Mouse (Mus musculus) limb, embryonic 12.5 days (tissue): ENCODE measurements around the gene Dst. TPM values are rescaled to one million over a fixed set of nuclear protein-coding genes. Genes with fewer than 3 reads are reported as not detected.

Source experiments
- ATAC-seq: fragments of 200-750 bp; cut with Nextera tagmentation; 2 replicates; pipeline ENCODE4 v1.8.0; 2017; ENCODE audit warnings: low read depth, moderate TSS enrichment; ENCODE audit not compliant: insufficient number of reproducible peaks, insufficient read depth, low FRiP score, low TSS enrichment
- H3K27ac ChIP-seq: fragments of 300-500 bp; sonication (generic); 2 replicates; pipeline ENCODE4 v1.5.1; 2016; ENCODE audit warnings: mild to moderate bottlenecking, moderate library complexity
- H3K27me3 ChIP-seq: fragments of 300-500 bp; sonication (generic); 2 replicates; pipeline ENCODE4 v1.6.1; 2016; ENCODE audit warnings: mild to moderate bottlenecking, moderate library complexity
- H3K36me3 ChIP-seq: fragments of 300-500 bp; sonication (generic); 2 replicates; pipeline ENCODE4 v1.6.1; 2016; ENCODE audit warnings: mild to moderate bottlenecking, moderate library complexity
- H3K4me1 ChIP-seq: fragments of 300-500 bp; sonication (generic); replicated peaks from 2 replicates; pipeline ENCODE4 v1.6.1; 2016
- H3K4me2 ChIP-seq: fragments of 300-500 bp; sonication (generic); 2 replicates; pipeline ENCODE4 v1.6.1; 2016; ENCODE audit warnings: mild to moderate bottlenecking, moderate library complexity
- H3K4me3 ChIP-seq: fragments of 300-500 bp; sonication (generic); replicated peaks from 2 replicates; pipeline ENCODE4 v1.5.1; 2016; ENCODE audit warnings: mild to moderate bottlenecking
- H3K9ac ChIP-seq: fragments of 300-500 bp; sonication (generic); replicated peaks from 2 replicates; pipeline ENCODE4 v1.6.1; 2016; ENCODE audit warnings: mild to moderate bottlenecking, moderate library complexity
- H3K9me3 ChIP-seq: fragments of 300-500 bp; sonication (generic); 2 replicates; pipeline ENCODE4 v1.6.1; 2016; ENCODE audit warnings: mild to moderate bottlenecking, moderate library complexity
- WGBS: fragments of 180-500 bp; shearing (Covaris S2); methylation state at CpG from one replicate; pipeline ENCODE4 v1.1.7; 2016; 5-methylcytosine and 5-hydroxymethylcytosine counted together
- polyA plus RNA-seq: library from polyadenylated mRNA; unstranded; fragments of >200 nt; fragmentation: Nextera tagmentation; extraction: Ambion mirVana; gene quantifications from 2 replicates; pipeline ENCODE4 v1.2.1, GENCODE M21; 2016

Gene Dst
- polyA plus RNA-seq, 1 experiment from 2014 or later = 25.5 TPM

DNA sequence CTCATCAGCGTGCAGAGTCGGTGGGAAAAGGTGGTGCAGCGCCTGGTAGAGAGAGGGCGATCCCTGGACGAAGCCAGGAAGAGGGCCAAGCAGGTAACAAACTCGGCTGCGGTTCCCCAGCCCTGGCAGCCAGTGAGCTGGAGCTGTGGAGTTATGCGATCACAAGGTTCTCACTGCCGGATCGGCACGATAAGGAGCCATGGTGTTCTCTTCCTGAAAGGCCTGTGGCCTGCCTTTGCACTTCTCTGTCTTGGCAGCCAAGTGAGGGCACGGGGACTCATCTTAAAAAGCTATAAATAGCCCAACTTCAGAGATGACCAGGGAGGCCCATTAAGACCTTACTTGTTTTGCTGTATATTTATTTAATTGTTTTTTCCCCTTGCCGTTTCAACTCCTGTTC, 367.8 kb downstream of the Dst start:
- Histone ChIP-seq H3K9me3 (no peaks in the 10 kb centered on the region), H3K27me3 (no peaks in the 10 kb centered on the region), H3K9ac (no peak overlapping the region), H3K27ac (no peak overlapping the region), H3K4me2 (no peak overlapping the region), H3K4me3 (no peak overlapping the region), H3K36me3 (peaks cover 75% of the 10 kb centered on the region), H3K4me1 (no peaks in the 10 kb centered on the region)
- 90% methylated on average over 13 of the region's 13 CpGs for WGBS
- ATAC-seq = no peak

DNA sequence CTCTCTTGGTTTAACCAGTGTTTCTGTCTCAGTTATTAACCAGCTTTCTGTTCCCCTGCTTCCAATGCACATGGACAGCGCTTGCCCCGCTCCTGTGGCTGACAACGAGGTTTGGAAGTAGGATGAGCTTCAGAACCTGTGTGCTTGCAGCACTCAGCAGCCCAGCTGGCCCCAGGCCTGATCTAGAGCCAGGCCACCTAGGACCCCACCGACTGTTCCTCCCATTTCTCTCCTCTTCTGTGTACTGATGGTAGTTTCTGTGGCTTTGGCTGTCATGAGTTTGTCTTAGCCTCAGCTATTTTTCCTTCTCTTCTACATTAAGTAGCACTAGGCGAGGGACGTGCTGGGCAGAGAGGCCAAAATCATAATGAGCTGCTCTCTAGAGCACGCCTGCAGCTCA, 368.7 kb downstream of the Dst start:
- Histone ChIP-seq H3K4me1 (no peaks in the 10 kb centered on the region), H3K9me3 (no peaks in the 10 kb centered on the region), H3K27ac (no peak overlapping the region), H3K4me3 (no peak overlapping the region), H3K36me3 (peaks cover 65% of the 10 kb centered on the region), H3K9ac (no peak overlapping the region), H3K4me2 (no peak overlapping the region), H3K27me3 (no peaks in the 10 kb centered on the region)
- ATAC-seq = no peak
- 82% methylated on average over 7 of the region's 7 CpGs for WGBS

DNA sequence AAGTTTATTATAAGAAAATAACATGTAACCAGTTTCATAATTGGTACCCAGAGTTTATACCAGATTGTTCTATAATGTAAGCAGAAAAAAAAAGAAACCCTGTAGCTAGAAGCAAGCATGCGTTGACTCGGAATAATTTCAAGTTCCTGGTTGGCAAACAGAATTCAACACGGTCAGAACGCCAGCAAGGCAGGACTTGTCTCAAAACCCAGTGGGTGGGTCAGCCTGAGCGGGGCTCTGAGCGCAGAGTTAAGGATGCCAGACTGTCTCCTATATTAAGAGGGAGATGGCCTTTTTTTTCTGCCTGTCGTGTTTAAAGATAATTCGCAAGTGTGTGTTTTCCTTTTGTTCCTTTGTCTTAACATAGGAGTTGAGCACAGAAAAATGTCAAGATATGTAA, 369.2 kb downstream of the Dst start:
- Histone ChIP-seq H3K4me1 (no peaks in the 10 kb centered on the region), H3K27ac (no peak overlapping the region), H3K27me3 (no peaks in the 10 kb centered on the region), H3K4me2 (no peak overlapping the region), H3K9ac (no peak overlapping the region), H3K36me3 (peaks cover 62% of the 10 kb centered on the region), H3K4me3 (no peak overlapping the region), H3K9me3 (no peaks in the 10 kb centered on the region)
- ATAC-seq = no peak
- 91% methylated on average over 8 of the region's 8 CpGs for WGBS

DNA sequence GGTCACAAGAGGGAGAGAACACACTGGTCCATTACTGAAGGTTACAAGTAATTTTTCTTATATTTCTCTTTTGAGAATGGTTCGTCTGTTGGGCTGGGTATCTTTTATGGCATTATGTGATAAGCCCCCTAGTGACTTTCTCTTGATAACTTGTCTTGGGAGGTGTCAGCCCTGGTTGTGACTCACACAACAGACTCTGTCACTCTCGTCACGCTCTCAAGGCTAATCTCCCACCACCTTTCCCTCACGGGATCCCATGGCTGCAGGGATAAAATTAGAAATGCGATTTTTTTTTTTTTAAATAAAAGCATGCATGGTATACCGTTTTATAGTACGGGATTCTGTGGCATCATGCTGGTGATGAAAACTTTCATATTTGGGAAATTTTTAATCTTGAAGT, 375.5 kb downstream of the Dst start:
- H3K9me3 ChIP-seq = no peaks in the 10 kb centered on the region
- 91% methylated on average over 7 of the region's 7 CpGs for WGBS
- H3K27ac ChIP-seq = no peak overlapping the region
- no peak overlapping the region for H3K4me2 ChIP-seq
- no peak overlapping the region for H3K9ac ChIP-seq
- ATAC-seq = no peak
- no peak overlapping the region for H3K4me3 ChIP-seq
- H3K27me3 ChIP-seq = no peaks in the 10 kb centered on the region
- H3K4me1 ChIP-seq = no peaks in the 10 kb centered on the region
- peaks cover 54% of the 10 kb centered on the region for H3K36me3 ChIP-seq

DNA sequence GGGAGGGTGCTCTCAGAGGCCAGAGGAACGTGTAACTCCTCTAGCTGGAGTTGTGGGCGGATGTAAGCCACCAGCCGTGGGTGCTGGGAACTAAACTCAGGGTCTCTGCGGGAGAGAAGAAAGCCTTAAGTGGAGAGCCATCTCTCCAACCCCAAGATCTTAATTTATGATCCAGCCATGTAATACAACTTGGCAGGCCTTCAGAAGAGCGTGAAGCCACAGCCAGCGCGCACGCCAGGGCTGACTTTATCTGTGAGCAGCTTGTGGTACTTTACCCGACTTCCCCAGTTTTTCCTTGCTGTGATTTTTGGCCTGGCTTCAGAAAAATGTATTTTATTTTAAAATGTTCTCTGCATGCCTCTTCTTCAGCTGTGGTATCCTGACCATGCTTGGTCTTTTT, 377.0 kb downstream of the Dst start:
- no peaks in the 10 kb centered on the region for H3K9me3 ChIP-seq
- no peak overlapping the region for H3K9ac ChIP-seq
- H3K4me3 ChIP-seq = no peak overlapping the region
- H3K36me3 ChIP-seq = peaks cover 59% of the 10 kb centered on the region
- no peaks in the 10 kb centered on the region for H3K4me1 ChIP-seq
- no peak overlapping the region for H3K27ac ChIP-seq
- no peak overlapping the region for H3K4me2 ChIP-seq
- no peak for ATAC-seq
- H3K27me3 ChIP-seq = no peaks in the 10 kb centered on the region
- WGBS = 90% methylated on average over 9 of the region's 9 CpGs

DNA sequence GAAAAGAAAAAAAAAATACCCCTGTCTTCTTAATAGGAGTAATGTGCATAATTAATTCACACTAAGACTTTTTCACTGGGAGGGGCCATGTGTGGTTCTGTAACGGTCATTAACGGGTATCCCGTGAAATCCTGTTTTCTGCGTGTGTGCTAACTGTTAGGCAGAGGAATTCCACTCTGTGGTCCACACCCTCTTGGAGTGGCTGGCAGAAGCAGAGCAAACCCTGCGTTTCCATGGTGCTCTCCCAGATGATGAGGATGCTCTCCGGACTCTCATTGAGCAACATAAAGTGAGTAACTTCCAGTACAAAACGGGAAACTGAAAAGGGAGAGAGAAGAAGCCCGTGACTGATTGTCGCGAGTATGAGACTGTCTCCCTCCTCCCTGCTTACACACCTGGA, 379.7 kb downstream of the Dst start:
- H3K27me3 ChIP-seq = no peaks in the 10 kb centered on the region
- no peaks in the 10 kb centered on the region for H3K9me3 ChIP-seq
- H3K4me3 ChIP-seq = no peak overlapping the region
- peaks cover 70% of the 10 kb centered on the region for H3K36me3 ChIP-seq
- H3K27ac ChIP-seq = no peak overlapping the region
- no peak for ATAC-seq
- 90% methylated on average over 10 of the region's 10 CpGs for WGBS
- H3K4me1 ChIP-seq = no peaks in the 10 kb centered on the region
- H3K9ac ChIP-seq = no peak overlapping the region
- H3K4me2 ChIP-seq = no peak overlapping the region

DNA sequence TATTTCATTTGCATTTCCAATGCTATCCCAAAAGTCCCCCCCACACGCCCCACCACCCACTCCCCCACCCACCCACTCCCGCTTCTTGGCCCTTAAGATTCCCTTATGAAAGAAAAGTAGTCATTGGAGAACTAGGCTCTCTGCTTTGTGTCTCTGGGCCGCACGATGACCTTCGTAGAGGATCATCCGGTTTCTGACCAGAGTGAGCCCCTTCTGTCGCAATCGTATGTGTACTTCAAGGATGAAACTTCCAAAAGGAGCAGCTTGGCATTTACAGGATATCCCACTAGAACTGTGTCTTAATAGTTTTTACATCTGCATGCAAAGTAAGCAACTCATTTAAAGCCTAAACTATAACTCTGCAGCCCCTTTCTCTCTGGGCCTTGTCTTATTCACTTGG, 380.2 kb downstream of the Dst start:
- Histone ChIP-seq H3K4me1 (no peaks in the 10 kb centered on the region), H3K9me3 (no peaks in the 10 kb centered on the region), H3K4me3 (no peak overlapping the region), H3K27me3 (no peaks in the 10 kb centered on the region), H3K9ac (no peak overlapping the region), H3K4me2 (no peak overlapping the region), H3K36me3 (peaks cover 73% of the 10 kb centered on the region), H3K27ac (no peak overlapping the region)
- no peak for ATAC-seq
- 92% methylated on average over 8 of the region's 8 CpGs for WGBS

DNA sequence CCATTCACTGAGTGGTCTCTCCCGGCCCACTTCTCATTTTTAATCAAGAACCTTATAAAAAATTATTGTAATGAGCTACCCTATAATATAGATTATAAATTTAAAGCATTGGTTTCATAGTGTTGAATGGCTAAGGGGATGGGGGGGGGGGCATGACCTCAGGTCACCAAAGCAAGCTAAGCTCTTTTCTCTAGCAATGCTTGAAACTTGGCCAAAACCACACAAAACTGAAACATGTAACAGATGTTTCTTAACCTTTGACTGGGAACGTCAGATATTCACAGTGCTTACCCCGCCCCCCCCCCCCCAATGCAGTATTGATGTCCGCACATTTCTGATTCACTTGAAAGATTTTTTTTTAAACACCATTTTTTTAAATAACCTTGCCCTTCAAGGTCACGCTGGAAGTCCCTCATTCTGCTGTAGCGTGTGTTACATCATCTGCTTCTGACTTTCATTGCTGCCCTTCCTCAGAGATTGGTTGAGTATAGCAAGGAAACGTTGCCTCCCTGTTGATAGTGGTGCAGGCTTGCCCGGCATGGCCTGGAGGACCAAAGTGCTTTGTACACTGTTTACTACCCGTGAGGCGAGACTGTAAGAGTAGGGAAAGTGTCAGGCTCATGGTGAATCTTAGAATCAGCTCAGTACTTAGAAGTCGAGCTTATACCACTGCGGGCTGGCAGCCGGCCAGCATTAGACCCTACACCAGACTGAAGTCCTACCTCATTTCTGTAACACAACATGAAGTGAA, 380.9 kb downstream of the Dst start:
- no peak overlapping the region for H3K4me3 ChIP-seq
- ATAC-seq = no peak
- H3K36me3 ChIP-seq = peaks cover 80% of the 10 kb centered on the region
- no peaks in the 10 kb centered on the region for H3K27me3 ChIP-seq
- H3K4me1 ChIP-seq = no peaks in the 10 kb centered on the region
- WGBS = 83% methylated on average over 13 of the region's 13 CpGs
- H3K9me3 ChIP-seq = no peaks in the 10 kb centered on the region
- no peak overlapping the region for H3K27ac ChIP-seq
- H3K4me2 ChIP-seq = no peak overlapping the region
- no peak overlapping the region for H3K9ac ChIP-seq

DNA sequence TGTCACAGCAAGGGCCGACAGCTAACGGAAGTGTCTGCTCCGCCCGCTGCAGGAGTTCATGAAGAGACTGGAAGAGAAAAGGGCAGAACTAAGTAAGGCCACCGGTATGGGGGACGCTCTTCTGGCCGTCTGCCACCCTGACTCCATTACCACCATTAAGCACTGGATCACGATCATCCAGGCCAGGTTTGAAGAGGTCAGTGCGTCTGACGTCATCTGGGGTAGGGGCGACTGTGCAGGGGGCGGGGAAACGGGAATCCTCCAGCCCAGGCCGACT, 381.4 kb downstream of the Dst start:
- H3K4me3 ChIP-seq = no peak overlapping the region
- H3K36me3 ChIP-seq = peaks cover 80% of the 10 kb centered on the region
- H3K9me3 ChIP-seq = no peaks in the 10 kb centered on the region
- 93% methylated on average over 14 of the region's 14 CpGs for WGBS
- no peak overlapping the region for H3K27ac ChIP-seq
- H3K27me3 ChIP-seq = no peaks in the 10 kb centered on the region
- H3K4me2 ChIP-seq = no peak overlapping the region
- no peak for ATAC-seq
- no peak overlapping the region for H3K9ac ChIP-seq
- no peaks in the 10 kb centered on the region for H3K4me1 ChIP-seq

DNA sequence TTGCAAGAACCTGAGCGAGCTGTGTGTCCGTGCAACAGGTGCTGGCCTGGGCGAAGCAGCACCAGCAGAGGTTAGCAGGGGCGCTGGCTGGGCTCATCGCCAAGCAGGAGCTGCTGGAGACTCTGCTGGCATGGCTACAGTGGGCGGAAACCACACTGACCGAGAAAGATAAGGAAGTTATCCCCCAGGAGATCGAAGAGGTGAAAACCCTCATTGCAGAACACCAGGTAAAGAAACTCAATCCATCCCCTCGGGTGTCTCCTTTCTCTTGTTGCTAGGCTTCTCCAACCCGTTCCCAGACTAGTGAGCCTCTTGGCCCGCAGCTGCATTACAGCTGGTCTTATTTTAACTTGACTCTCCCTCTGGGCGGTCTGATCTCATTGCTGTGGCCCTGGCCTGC, 382.3 kb downstream of the Dst start:
- Histone ChIP-seq H3K27ac (no peak overlapping the region), H3K9me3 (no peaks in the 10 kb centered on the region), H3K4me2 (no peak overlapping the region), H3K4me1 (no peaks in the 10 kb centered on the region), H3K9ac (no peak overlapping the region), H3K4me3 (no peak overlapping the region), H3K27me3 (no peaks in the 10 kb centered on the region), H3K36me3 (peaks cover 83% of the 10 kb centered on the region)
- 89% methylated on average over 12 of the region's 12 CpGs for WGBS
- ATAC-seq = no peak

DNA sequence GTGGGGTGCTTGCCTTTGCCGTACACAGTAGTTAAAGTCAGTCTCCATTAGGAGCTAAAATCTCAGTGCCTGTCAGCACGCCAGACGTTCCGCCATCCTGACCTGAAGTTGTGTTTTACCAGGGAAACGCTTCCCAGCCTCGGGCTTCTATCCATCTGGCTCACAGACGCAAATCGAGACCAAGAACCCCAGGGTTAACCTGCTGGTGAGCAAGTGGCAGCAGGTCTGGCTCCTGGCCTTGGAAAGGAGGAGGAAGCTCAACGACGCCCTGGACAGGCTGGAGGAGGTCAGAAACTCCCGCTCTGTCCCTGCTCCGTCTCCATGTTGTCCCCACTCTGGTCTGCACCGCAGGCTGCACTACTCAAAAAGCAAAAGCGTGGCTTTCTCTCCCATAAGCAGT, 385.2 kb downstream of the Dst start:
- Histone ChIP-seq H3K27ac (no peak overlapping the region), H3K4me2 (no peak overlapping the region), H3K9ac (no peak overlapping the region), H3K36me3 (peaks cover 80% of the 10 kb centered on the region), H3K4me1 (no peaks in the 10 kb centered on the region), H3K9me3 (no peaks in the 10 kb centered on the region), H3K27me3 (no peaks in the 10 kb centered on the region), H3K4me3 (no peak overlapping the region)
- no peak for ATAC-seq
- 73% methylated on average over 14 of the region's 14 CpGs for WGBS

DNA sequence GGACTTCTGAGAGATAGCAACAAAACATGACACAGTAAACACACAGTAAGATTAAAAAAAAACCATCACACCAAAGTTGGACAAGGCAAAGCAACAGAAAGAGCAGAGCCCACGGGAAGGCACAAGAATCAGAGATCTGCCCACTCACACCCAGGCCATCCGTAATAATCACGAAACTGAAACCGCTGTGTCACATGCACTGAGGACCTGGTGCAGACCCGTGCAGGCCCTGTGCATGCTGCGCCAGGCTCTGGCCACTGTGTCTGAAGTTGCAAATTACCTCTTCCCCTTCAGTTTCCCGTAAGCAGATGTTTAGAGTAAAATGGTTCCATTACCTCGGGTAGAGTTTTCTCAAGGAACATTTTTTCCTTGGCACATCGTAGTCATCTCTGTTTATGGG, 389.6 kb downstream of the Dst start:
- no peak overlapping the region for H3K9ac ChIP-seq
- no peaks in the 10 kb centered on the region for H3K9me3 ChIP-seq
- WGBS = 81% methylated on average over 9 of the region's 9 CpGs
- no peak overlapping the region for H3K27ac ChIP-seq
- no peaks in the 10 kb centered on the region for H3K27me3 ChIP-seq
- H3K4me1 ChIP-seq = no peaks in the 10 kb centered on the region
- no peak overlapping the region for H3K4me2 ChIP-seq
- no peak for ATAC-seq
- H3K36me3 ChIP-seq = peaks cover 67% of the 10 kb centered on the region
- no peak overlapping the region for H3K4me3 ChIP-seq
